In genomic region chr12:75833149-75833959, GRCm38 (mm10) we compare ENCODE assay signal across 10 mouse cellular contexts. TPM values are rescaled to one million over a fixed set of nuclear protein-coding genes. Genes with fewer than 3 reads are reported as not detected.
DNase-seq lines count a peak whose midpoint lies in the region; ATAC-seq and TF ChIP-seq lines count a peak whose summit lies in the region.
"Had no signal": no experiment of that assay in that cellular context is flagged by ENCODE, and none has a peak within 500 bp of the region (broad histone marks: within the 10 kb centered on the region; RNA-seq: fewer than 3 reads in every experiment).

No protein-coding gene starts in this region.

- H3K27me3 ChIP-seq in heart, embryonic 12.5 days (replicated peaks) = no peaks in the 10 kb centered on the region
- no peaks in the 10 kb centered on the region for H3K27me3 ChIP-seq in kidney, postnatal 0 days (ENCODE audit: insufficient read depth, low read length)

- peaks cover 63% of the 10 kb centered on the region for H3K4me1 ChIP-seq in heart, embryonic 12.5 days (replicated peaks)
- H3K4me1 ChIP-seq in brown adipose tissue, adult 24 weeks (ENCODE audit: control insufficient read depth, insufficient read depth, insufficient read length, low read length) = peaks cover 30% of the 10 kb centered on the region
- peaks cover 21% of the 10 kb centered on the region for H3K4me1 ChIP-seq in kidney, postnatal 0 days (replicated peaks; ENCODE audit: insufficient read depth, low read length)

- WGBS in heart, embryonic 12.5 days = 46% methylated on average over 12 of the region's 12 CpGs
- 42% methylated on average over 12 of the region's 12 CpGs for WGBS in kidney, postnatal 0 days

- no peaks in the 10 kb centered on the region for H3K36me3 ChIP-seq in heart, embryonic 12.5 days
- no peaks in the 10 kb centered on the region for H3K36me3 ChIP-seq in kidney, postnatal 0 days (ENCODE audit: insufficient read depth, low read length)

- peak overlapping the region; percentile 48 for H3K27ac ChIP-seq in heart, embryonic 12.5 days (ENCODE audit: poor library complexity, severe bottlenecking)
- H3K27ac ChIP-seq in brown adipose tissue, adult 24 weeks (replicated peaks; ENCODE audit: low read depth, low read length) = peak overlapping the region; percentile 37
- H3K27ac ChIP-seq in kidney, postnatal 0 days = peak overlapping the region; percentile 62
- H3K27ac ChIP-seq: macrophage had no signal

- H3K9ac ChIP-seq in heart, embryonic 12.5 days = no peak overlapping the region
- no peak overlapping the region for H3K9ac ChIP-seq in kidney, postnatal 0 days (ENCODE audit: low read depth, low read length)

- DNase-seq in heart, postnatal 25 days (ENCODE audit: low spot score) = no peak
- peak; percentile 61 for DNase-seq in 416B (ENCODE audit: low read depth)
- peak; percentile 48 for DNase-seq in kidney, postnatal 0 days (ENCODE audit: low spot score)
- DNase-seq in retina, postnatal 1 day = no peak
- DNase-seq in ovary, postnatal 10 days (ENCODE audit: low spot score) = no peak
- no peak for DNase-seq in cerebellum, adult 9-11 months
- DNase-seq: thymus, adult 2 months had no signal

- intact Hi-C loops in heart, postnatal 25 days (cut with DNase I) = no loop called here

- H3K4me2 ChIP-seq in heart, embryonic 12.5 days = 0 out of 2 replicates have a peak overlapping the region, but pooled peaks have one; percentile 7
- peak overlapping the region; percentile 16; the same call in 1 of the 2 replicates for H3K4me2 ChIP-seq in kidney, postnatal 0 days (ENCODE audit: low read length)

- no peaks in the 10 kb centered on the region for H3K9me3 ChIP-seq in heart, embryonic 12.5 days (replicated peaks)
- H3K9me3 ChIP-seq in kidney, postnatal 0 days (replicated peaks; ENCODE audit: low read length) = no peaks in the 10 kb centered on the region

- no peak for ATAC-seq in heart, embryonic 12.5 days (ENCODE audit: insufficient number of reproducible peaks, low FRiP score)
- peak; percentile 41; the same call in 1 of the 2 replicates for ATAC-seq in kidney, postnatal 0 days (replicated peaks; ENCODE audit: low FRiP score, low read depth)

- no peak for TF ChIP-seq CTCF in kidney, postnatal 0 days (IDR thresholded peaks at IDR 0.05; ENCODE audit: low read depth)

- H3K4me3 ChIP-seq in heart, embryonic 12.5 days = no peak overlapping the region
- H3K4me3 ChIP-seq in brown adipose tissue, adult 24 weeks (ENCODE audit: insufficient read depth, low read depth, low read length) = no peak overlapping the region
- no peak overlapping the region for H3K4me3 ChIP-seq in kidney, postnatal 0 days (replicated peaks; ENCODE audit: low read depth, low read length)

RNA-seq across cellular contexts. Expression of gene Syne2, which starts 15.4 kb away (rescaled TPM):
- 63.7 and 65.4 TPM in 2 replicates for polyA plus RNA-seq in heart, embryonic 12.5 days (2016; fragmentation: Nextera tagmentation; extraction: Ambion mirVana)
- total RNA-seq in heart, postnatal 25 days (2021) = 10 to 100 TPM; 33.8 to 41.5 TPM
- polyA plus RNA-seq in brown adipose tissue, adult 24 weeks (2012; ENCODE audit: insufficient read depth, insufficient read length, missing spikeins) = 19.7 and 22.0 TPM in 2 replicates
- polyA plus RNA-seq in kidney, postnatal 0 days (2015; fragmentation: Nextera tagmentation; extraction: Ambion mirVana) = 37.2 and 47.5 TPM in 2 replicates

Comparison
In these comparisons a context has a peak if more than half of its experiments do, and no peak if none do; other contexts are left out.
1. DNase-seq: peak in 416B (single experiment) and kidney, postnatal 0 days (single experiment); none in heart, postnatal 25 days (single experiment), retina, postnatal 1 day (single experiment), ovary, postnatal 10 days (single experiment) and cerebellum, adult 9-11 months (single experiment).
2. Peak in every context shown above with its lines, with median percentiles within 50 percentile points of each other: H3K27ac ChIP-seq.